Mouse (Mus musculus) liver, adult 2 months (tissue): ENCODE measurements around the gene Cuta. TPM values are rescaled to one million over a fixed set of nuclear protein-coding genes. Genes with fewer than 3 reads are reported as not detected.

Experiments
- DNase-seq: peaks from one replicate; pipeline ENCODE4 v3.0.0-alpha.2; 2011; ENCODE audit warnings: low read depth, low spot score; ENCODE audit errors: extremely low read depth
- H3K27ac ChIP-seq: fragments of 200-500 bp; replicated peaks from 2 replicates; pipeline ENCODE4 v1.5.1; 2012; ENCODE audit warnings: low read depth, mild to moderate bottlenecking, control low read depth, inconsistent platforms, low read length; ENCODE audit not compliant: insufficient read depth
- H3K27me3 ChIP-seq: fragments of 200-500 bp; 2 replicates; pipeline ENCODE4 v1.6.1; 2012; ENCODE audit warnings: mild to moderate bottlenecking, moderate library complexity, low read length, inconsistent platforms; ENCODE audit not compliant: control insufficient read depth, insufficient read depth
- H3K36me3 ChIP-seq: fragments of 200-500 bp; 2 replicates; pipeline ENCODE4 v1.6.1; 2012; ENCODE audit warnings: low read length, inconsistent platforms; ENCODE audit not compliant: control insufficient read depth, insufficient read depth
- H3K4me1 ChIP-seq: fragments of 200-500 bp; 2 replicates; pipeline ENCODE4 v1.6.1; 2011; ENCODE audit warnings: low read length; ENCODE audit not compliant: control insufficient read depth, insufficient read depth
- H3K4me3 ChIP-seq: fragments of 200-500 bp; 2 replicates; pipeline ENCODE4 v1.5.1; 2011; ENCODE audit warnings: low read depth, mild to moderate bottlenecking, control low read depth, low read length, moderate library complexity; ENCODE audit not compliant: insufficient read depth
- H3K79me2 ChIP-seq: fragments of 200-500 bp; 2 replicates; pipeline ENCODE4 v1.6.1; 2012; ENCODE audit warnings: inconsistent platforms, mild to moderate bottlenecking, low read length, moderate library complexity; ENCODE audit not compliant: control insufficient read depth, insufficient read depth
- H3K9ac ChIP-seq: fragments of 200-500 bp; 2 replicates; pipeline ENCODE4 v1.6.1; 2012; ENCODE audit warnings: low read depth, mild to moderate bottlenecking, control low read depth, inconsistent platforms, low read length
- CTCF ChIP-seq: fragments of 200-500 bp; IDR thresholded peaks from 2 replicates; pipeline ENCODE4 v1.5.1; 2011; ENCODE audit warnings: low read depth, low read length, control low read depth
- POLR2A ChIP-seq: fragments of 200-500 bp; IDR thresholded peaks from 2 replicates; pipeline ENCODE4 v1.6.1; 2011; ENCODE audit warnings: low read length, control low read depth; ENCODE audit not compliant: insufficient read depth; ENCODE audit errors: extremely low read depth
- WGBS: fragments of 180-500 bp; shearing (Covaris S2); methylation state at CpG from one replicate; pipeline ENCODE4 v1.1.7; 2018; 5-methylcytosine and 5-hydroxymethylcytosine counted together
- polyA plus RNA-seq: library from polyadenylated mRNA; depleted of rRNA; stranded (reverse); fragments of >200 nt; gene quantifications from 2 replicates; pipeline ENCODE4 v1.2.3, GENCODE M21; 2012
- total RNA-seq: library from RNA; depleted of rRNA; stranded (reverse); fragments of >200 nt; gene quantifications from 2 replicates; pipeline ENCODE4 v1.2.3, GENCODE M21; 2014

Cuta gene
- total and polyA plus RNA-seq, 2 experiments: 21.4 to 129 TPM

- no peak for TF ChIP-seq POLR2A
- TF ChIP-seq CTCF: no peak
- H3K27ac ChIP-seq: no peak overlapping the region
- peaks cover 10% of the 10 kb centered on the region for H3K79me2 ChIP-seq
- H3K9ac ChIP-seq: no peak overlapping the region
- H3K27me3 ChIP-seq: no peaks in the 10 kb centered on the region
- WGBS: 69% methylated on average over 12 of the region's 12 CpGs
- no peak for DNase-seq
- H3K4me1 ChIP-seq: peaks cover 4% of the 10 kb centered on the region; the same call in 1 of the 2 replicates
- no peak overlapping the region for H3K4me3 ChIP-seq
- no peaks in the 10 kb centered on the region for H3K36me3 ChIP-seq
Observed at GRCm38 (mm10) chr17:26970221-26970620, 30.9 kb upstream of the Cuta start.

GRCm38 (mm10) chr17:26969257-26969656 is 29.9 kb upstream of the Cuta start:
- WGBS: 88% methylated on average over 6 of the region's 6 CpGs
- Histone ChIP-seq H3K4me3 (no peak overlapping the region), H3K36me3 (no peaks in the 10 kb centered on the region), H3K27me3 (no peaks in the 10 kb centered on the region), H3K79me2 (peaks cover 10% of the 10 kb centered on the region), H3K9ac (no peak overlapping the region), H3K4me1 (peaks cover 4% of the 10 kb centered on the region; the same call in 1 of the 2 replicates), H3K27ac (no peak overlapping the region)
- no peak for DNase-seq
- TF ChIP-seq POLR2A: no peak
- no peak for TF ChIP-seq CTCF

- H3K4me3 ChIP-seq: no peak overlapping the region
- TF ChIP-seq POLR2A (no peak), CTCF (no peak)
- H3K9ac ChIP-seq: no peak overlapping the region
- no peaks in the 10 kb centered on the region for H3K36me3 ChIP-seq
- H3K4me1 ChIP-seq: no peaks in the 10 kb centered on the region
- no peak overlapping the region for H3K27ac ChIP-seq
- H3K79me2 ChIP-seq: peaks cover 2% of the 10 kb centered on the region
- WGBS: 87% methylated on average over 6 of the region's 6 CpGs
- H3K27me3 ChIP-seq: no peaks in the 10 kb centered on the region
- DNase-seq: no peak
Observed at GRCm38 (mm10) chr17:26968200-26968611, 28.8 kb upstream of the Cuta start.

GRCm38 (mm10) chr17:26967477-26967876 is 28.1 kb upstream of the Cuta start:
- DNase-seq: no peak
- 96% methylated on average over 6 of the region's 6 CpGs for WGBS
- H3K79me2 ChIP-seq: no peaks in the 10 kb centered on the region
- H3K4me1 ChIP-seq: no peaks in the 10 kb centered on the region
- no peak overlapping the region for H3K27ac ChIP-seq
- no peak overlapping the region for H3K4me3 ChIP-seq
- no peaks in the 10 kb centered on the region for H3K27me3 ChIP-seq
- H3K9ac ChIP-seq: no peak overlapping the region
- no peak for TF ChIP-seq POLR2A
- TF ChIP-seq CTCF: no peak
- H3K36me3 ChIP-seq: no peaks in the 10 kb centered on the region

- Histone ChIP-seq H3K27me3 (no peaks in the 10 kb centered on the region), H3K27ac (no peak overlapping the region)
Observed at GRCm38 (mm10) chr17:26966993-26967392, 27.6 kb upstream of the Cuta start.

GRCm38 (mm10) chr17:26961572-26962240 is 22.3 kb upstream of the Cuta start:
- H3K27ac ChIP-seq: no peak overlapping the region
- no peaks in the 10 kb centered on the region for H3K27me3 ChIP-seq
- H3K4me3 ChIP-seq: no peak overlapping the region
- TF ChIP-seq CTCF (no peak), POLR2A (no peak)
- DNase-seq: no peak
- 96% methylated on average over 21 of the region's 21 CpGs for WGBS
- no peaks in the 10 kb centered on the region for H3K79me2 ChIP-seq
- no peaks in the 10 kb centered on the region for H3K36me3 ChIP-seq
- H3K9ac ChIP-seq: no peak overlapping the region
- no peaks in the 10 kb centered on the region for H3K4me1 ChIP-seq

More at GRCm38 (mm10) chr17:26966993-26967392, 27.6 kb upstream of the Cuta start:
- TF ChIP-seq CTCF: no peak
- TF ChIP-seq POLR2A: no peak
- no peak for DNase-seq
- Histone ChIP-seq H3K4me3 (no peak overlapping the region), H3K36me3 (no peaks in the 10 kb centered on the region), H3K79me2 (no peaks in the 10 kb centered on the region), H3K9ac (no peak overlapping the region), H3K4me1 (no peaks in the 10 kb centered on the region)
- WGBS: 91% methylated on average over 11 of the region's 11 CpGs
